13 mouse cellular contexts compared by ENCODE assay signal in genomic region chr1:126686678-126687077, GRCm38 (mm10).
DNase-seq lines count a peak whose midpoint lies in the region; ATAC-seq and TF ChIP-seq lines count a peak whose summit lies in the region.
"Had no signal": no experiment of that assay in that cellular context is flagged by ENCODE, and none has a peak within 500 bp of the region (broad histone marks: within the 10 kb centered on the region; RNA-seq: fewer than 3 reads in every experiment).

No protein-coding gene starts in this region.

- no peak for TF ChIP-seq POLR2A in brain, embryonic 14.5 days (IDR thresholded peaks at IDR 0.05; ENCODE audit: borderline replicate concordance, extremely low read depth, insufficient read depth, insufficient read length, poor library complexity, severe bottlenecking)
- TF ChIP-seq POLR2A in lung, adult 2 months (IDR thresholded peaks at IDR 0.05; ENCODE audit: borderline replicate concordance, extremely low read depth, low read depth, low read length): no peak

- H3K36me3 ChIP-seq in hindbrain, embryonic 16.5 days (ENCODE audit: control insufficient read depth, insufficient read depth, low read length): no peaks in the 10 kb centered on the region
- H3K36me3 ChIP-seq in hindbrain, embryonic 10.5 days: peaks cover 32% of the 10 kb centered on the region
- H3K36me3 ChIP-seq: limb, embryonic 15.5 days had no signal

- no peak for DNase-seq in hindbrain, embryonic 10.5 days (ENCODE audit: low spot score)
- DNase-seq in brain, embryonic 14.5 days (ENCODE audit: low read depth): peak; percentile 86
- DNase-seq in cerebellum, adult 9-10 months: peak; percentile 92
- DNase-seq in layer of hippocampus, adult 8-10 months (ENCODE audit: low spot score in 2 of 2): peak; percentile 63 to 79
- DNase-seq in lung, postnatal 36 days: no peak
- DNase-seq in lung, adult 2 months: no peak
- DNase-seq: heart, postnatal 4 days; kidney, adult 2 months; midbrain, embryonic 14.5 days had no signal

- 67% methylated on average over 2 of the region's 2 CpGs for WGBS in hindbrain, embryonic 16.5 days
- WGBS in hindbrain, embryonic 10.5 days: 88% methylated on average over 2 of the region's 2 CpGs
- WGBS in lung, adult 2 months: 89% methylated on average over 2 of the region's 2 CpGs

- no peak for TF ChIP-seq CTCF in brain, embryonic 14.5 days (IDR thresholded peaks at IDR 0.05; ENCODE audit: borderline replicate concordance, extremely low read depth, insufficient read depth, insufficient read length)
- no peak for TF ChIP-seq CTCF in lung, adult 2 months (IDR thresholded peaks at IDR 0.05; ENCODE audit: insufficient read depth, low read length)

- no peak for ATAC-seq in hindbrain, embryonic 16.5 days
- no peak for ATAC-seq in monocyte, adult 5-6 weeks (replicated peaks; ENCODE audit: insufficient number of reproducible peaks, low FRiP score, low TSS enrichment, poor library complexity, severe bottlenecking)
- ATAC-seq: lung, postnatal 0 days had no signal

- no peaks in the 10 kb centered on the region for H3K27me3 ChIP-seq in hindbrain, embryonic 16.5 days (replicated peaks; ENCODE audit: control insufficient read depth, insufficient read depth, low read length)
- H3K27me3 ChIP-seq in hindbrain, embryonic 10.5 days (ENCODE audit: insufficient read depth, poor library complexity, severe bottlenecking): no peaks in the 10 kb centered on the region
- H3K27me3 ChIP-seq: limb, embryonic 15.5 days had no signal

- no peak overlapping the region for H3K9ac ChIP-seq in hindbrain, embryonic 16.5 days (ENCODE audit: low read depth, low read length)
- H3K9ac ChIP-seq: limb, embryonic 15.5 days had no signal

- no peaks in the 10 kb centered on the region for H3K9me3 ChIP-seq in hindbrain, embryonic 16.5 days (ENCODE audit: control insufficient read depth, low read length)
- no peaks in the 10 kb centered on the region for H3K9me3 ChIP-seq in hindbrain, embryonic 10.5 days
- H3K9me3 ChIP-seq: limb, embryonic 15.5 days had no signal

- peak overlapping the region; percentile 31; the same call in 1 of the 2 replicates for H3K27ac ChIP-seq in hindbrain, embryonic 16.5 days (ENCODE audit: low read depth, low read length)
- H3K27ac ChIP-seq in hindbrain, embryonic 10.5 days: no peak overlapping the region
- H3K27ac ChIP-seq: limb, embryonic 15.5 days had no signal

- H3K4me2 ChIP-seq in hindbrain, embryonic 16.5 days (ENCODE audit: low read length): no peak overlapping the region
- H3K4me2 ChIP-seq: limb, embryonic 15.5 days had no signal

- H3K4me3 ChIP-seq in hindbrain, embryonic 16.5 days (ENCODE audit: low read length): no peak overlapping the region
- no peak overlapping the region for H3K4me3 ChIP-seq in hindbrain, embryonic 10.5 days
- H3K4me3 ChIP-seq in lung, adult 2 months (replicated peaks; ENCODE audit: extremely low read depth, low read depth, low read length): no peak overlapping the region
- H3K4me3 ChIP-seq: limb, embryonic 15.5 days had no signal

- peaks cover 31% of the 10 kb centered on the region for H3K4me1 ChIP-seq in hindbrain, embryonic 16.5 days (ENCODE audit: control insufficient read depth, insufficient read depth, low read depth, low read length)
- H3K4me1 ChIP-seq in hindbrain, embryonic 10.5 days (replicated peaks): peaks cover 30% of the 10 kb centered on the region
- peaks cover 4% of the 10 kb centered on the region for H3K4me1 ChIP-seq in lung, adult 2 months (ENCODE audit: control insufficient read depth, insufficient read depth, low read length)

Comparison
In these comparisons a context has a peak if more than half of its experiments do, and no peak if none do; other contexts are left out.
1. DNase-seq: peak in brain, embryonic 14.5 days (single experiment), cerebellum, adult 9-10 months (single experiment) and layer of hippocampus, adult 8-10 months (2 of 2); none in hindbrain, embryonic 10.5 days (single experiment), lung, postnatal 36 days (single experiment) and lung, adult 2 months (single experiment).